Mouse (Mus musculus): ENCODE data around the gene Matn4.

GRCm38 (mm10) chr2:164386953-164387352 is 18.0 kb downstream of the Matn4 start:
- peak; percentile 67 for TF ChIP-seq CTCF (IDR thresholded peaks at IDR 0.05; ENCODE audit: insufficient read depth, low read length)
- TF ChIP-seq POLR2A (IDR thresholded peaks at IDR 0.05; ENCODE audit: borderline replicate concordance, extremely low read depth, low read depth, low read length): no peak
